Mouse (Mus musculus): ENCODE measurements around the gene Npepl1. TPM values are rescaled to one million over a fixed set of nuclear protein-coding genes. Genes with fewer than 3 reads are reported as not detected.

Gene Npepl1
- polyA plus RNA-seq (2015; fragmentation: Nextera tagmentation; extraction: Ambion mirVana): 37.8 and 41.4 TPM in 2 replicates

GRCm38 (mm10) chr2:174109991-174110782, at the start of gene Npepl1:
TSS of gene Npepl1 (plus strand) at chr2:174110349.
- H3K27me3 ChIP-seq (replicated peaks): no peaks in the 10 kb centered on the region
- ATAC-seq (ENCODE audit: extremely low read depth, insufficient number of reproducible peaks, low FRiP score, low TSS enrichment): peak; percentile 70
- H3K4me1 ChIP-seq: peaks cover 23% of the 10 kb centered on the region
- H3K4me3 ChIP-seq: peak within 1 kb of the TSS; percentile 69
- peak within 1 kb of the TSS; percentile 66 for H3K27ac ChIP-seq (replicated peaks)
- H3K4me2 ChIP-seq: peak within 1 kb of the TSS; percentile 93
- peak within 1 kb of the TSS; percentile 95 for H3K9ac ChIP-seq
- WGBS: 2% methylated on average over 56 of the region's 90 CpGs
- H3K36me3 ChIP-seq: peaks cover 15% of the 10 kb centered on the region
- no peaks in the 10 kb centered on the region for H3K9me3 ChIP-seq

GRCm38 (mm10) chr2:174061219-174061618, 48.9 kb upstream of the Npepl1 start:
- H3K9ac ChIP-seq: no peak overlapping the region
- H3K36me3 ChIP-seq: no peaks in the 10 kb centered on the region
- no peak overlapping the region for H3K27ac ChIP-seq (replicated peaks)
- H3K4me2 ChIP-seq: no peak overlapping the region
- H3K9me3 ChIP-seq: no peaks in the 10 kb centered on the region
- H3K4me3 ChIP-seq: no peak overlapping the region
- 8% methylated on average over 2 of the region's 2 CpGs for WGBS
- ATAC-seq (ENCODE audit: extremely low read depth, insufficient number of reproducible peaks, low FRiP score, low TSS enrichment): no peak
- H3K4me1 ChIP-seq: peaks cover 11% of the 10 kb centered on the region; the same call in 1 of the 2 replicates
- H3K27me3 ChIP-seq (replicated peaks): peaks cover 7% of the 10 kb centered on the region

- 61% methylated on average over 6 of the region's 6 CpGs for WGBS
- Histone ChIP-seq H3K27me3 (replicated peaks) (peaks cover 7% of the 10 kb centered on the region), H3K9me3 (no peaks in the 10 kb centered on the region), H3K27ac (replicated peaks) (no peak overlapping the region), H3K36me3 (no peaks in the 10 kb centered on the region), H3K9ac (no peak overlapping the region), H3K4me2 (no peak overlapping the region), H3K4me1 (peaks cover 11% of the 10 kb centered on the region; the same call in 1 of the 2 replicates), H3K4me3 (no peak overlapping the region)
- no peak for ATAC-seq (ENCODE audit: extremely low read depth, insufficient number of reproducible peaks, low FRiP score, low TSS enrichment)
Measured at GRCm38 (mm10) chr2:174063074-174063473, 47.1 kb upstream of the Npepl1 start.

- ATAC-seq (ENCODE audit: extremely low read depth, insufficient number of reproducible peaks, low FRiP score, low TSS enrichment): no peak
- Histone ChIP-seq H3K9ac (no peak overlapping the region), H3K27me3 (replicated peaks) (peaks cover 7% of the 10 kb centered on the region), H3K4me3 (no peak overlapping the region), H3K27ac (replicated peaks) (no peak overlapping the region), H3K4me2 (no peak overlapping the region), H3K9me3 (no peaks in the 10 kb centered on the region), H3K36me3 (no peaks in the 10 kb centered on the region), H3K4me1 (peaks cover 9% of the 10 kb centered on the region; the same call in 1 of the 2 replicates)
- WGBS: 55% methylated on average over 9 of the region's 9 CpGs
Measured at GRCm38 (mm10) chr2:174063527-174064211, 46.5 kb upstream of the Npepl1 start.

- H3K9me3 ChIP-seq: no peaks in the 10 kb centered on the region
- H3K27me3 ChIP-seq (replicated peaks): peaks cover 3% of the 10 kb centered on the region; the same call in 1 of the 2 replicates
- no peak for ATAC-seq (ENCODE audit: extremely low read depth, insufficient number of reproducible peaks, low FRiP score, low TSS enrichment)
- H3K36me3 ChIP-seq: no peaks in the 10 kb centered on the region
- no peak overlapping the region for H3K9ac ChIP-seq
- 79% methylated on average over 6 of the region's 6 CpGs for WGBS
- H3K4me2 ChIP-seq: no peak overlapping the region
- no peak overlapping the region for H3K27ac ChIP-seq (replicated peaks)
- H3K4me1 ChIP-seq: no peaks in the 10 kb centered on the region
- no peak overlapping the region for H3K4me3 ChIP-seq
Measured at GRCm38 (mm10) chr2:174067793-174068419, 42.2 kb upstream of the Npepl1 start.

GRCm38 (mm10) chr2:174069532-174070049, 40.6 kb upstream of the Npepl1 start:
- H3K27ac ChIP-seq (replicated peaks): no peak overlapping the region
- H3K27me3 ChIP-seq (replicated peaks): peaks cover 3% of the 10 kb centered on the region; the same call in 1 of the 2 replicates
- 63% methylated on average over 3 of the region's 3 CpGs for WGBS
- H3K36me3 ChIP-seq: no peaks in the 10 kb centered on the region
- H3K4me3 ChIP-seq: no peak overlapping the region
- ATAC-seq (ENCODE audit: extremely low read depth, insufficient number of reproducible peaks, low FRiP score, low TSS enrichment): no peak
- H3K4me2 ChIP-seq: no peak overlapping the region
- no peaks in the 10 kb centered on the region for H3K9me3 ChIP-seq
- peaks cover 5% of the 10 kb centered on the region; the same call in 1 of the 2 replicates for H3K4me1 ChIP-seq
- H3K9ac ChIP-seq: no peak overlapping the region

- H3K36me3 ChIP-seq: no peaks in the 10 kb centered on the region
- 78% methylated on average over 5 of the region's 5 CpGs for WGBS
- no peak for ATAC-seq (ENCODE audit: extremely low read depth, insufficient number of reproducible peaks, low FRiP score, low TSS enrichment)
- H3K27me3 ChIP-seq (replicated peaks): peaks cover 3% of the 10 kb centered on the region; the same call in 1 of the 2 replicates
- no peak overlapping the region for H3K4me2 ChIP-seq
- H3K4me1 ChIP-seq: peaks cover 15% of the 10 kb centered on the region
- H3K4me3 ChIP-seq: no peak overlapping the region
- H3K9me3 ChIP-seq: no peaks in the 10 kb centered on the region
- H3K9ac ChIP-seq: no peak overlapping the region
- no peak overlapping the region for H3K27ac ChIP-seq (replicated peaks)
Measured at GRCm38 (mm10) chr2:174071406-174071805, 38.7 kb upstream of the Npepl1 start.

- no peak overlapping the region for H3K4me2 ChIP-seq
- no peak overlapping the region for H3K4me3 ChIP-seq
- H3K27me3 ChIP-seq (replicated peaks): peaks cover 3% of the 10 kb centered on the region; the same call in 1 of the 2 replicates
- 71% methylated on average over 5 of the region's 5 CpGs for WGBS
- no peaks in the 10 kb centered on the region for H3K36me3 ChIP-seq
- no peak overlapping the region for H3K9ac ChIP-seq
- ATAC-seq (ENCODE audit: extremely low read depth, insufficient number of reproducible peaks, low FRiP score, low TSS enrichment): no peak
- H3K27ac ChIP-seq (replicated peaks): no peak overlapping the region
- H3K4me1 ChIP-seq: peaks cover 29% of the 10 kb centered on the region
- no peaks in the 10 kb centered on the region for H3K9me3 ChIP-seq
Measured at GRCm38 (mm10) chr2:174073156-174073790, 36.9 kb upstream of the Npepl1 start.

- H3K4me1 ChIP-seq: peaks cover 31% of the 10 kb centered on the region
- H3K27ac ChIP-seq (replicated peaks): peak overlapping the region; percentile 97
- peak overlapping the region; percentile 99 for H3K4me2 ChIP-seq
- WGBS: 0% methylated on average over 7 of the region's 13 CpGs
- H3K4me3 ChIP-seq: peak overlapping the region; percentile 98
- no peaks in the 10 kb centered on the region for H3K9me3 ChIP-seq
- H3K27me3 ChIP-seq (replicated peaks): peaks cover 3% of the 10 kb centered on the region; the same call in 1 of the 2 replicates
- ATAC-seq (ENCODE audit: extremely low read depth, insufficient number of reproducible peaks, low FRiP score, low TSS enrichment): no peak
- H3K36me3 ChIP-seq: no peaks in the 10 kb centered on the region
- peak overlapping the region; percentile 97 for H3K9ac ChIP-seq
Measured at GRCm38 (mm10) chr2:174074621-174075020, 35.5 kb upstream of the Npepl1 start.

- peak overlapping the region; percentile 97 for H3K27ac ChIP-seq (replicated peaks)
- peak overlapping the region; percentile 98 for H3K4me3 ChIP-seq
- 2% methylated on average over 22 of the region's 22 CpGs for WGBS
- no peaks in the 10 kb centered on the region for H3K36me3 ChIP-seq
- H3K4me1 ChIP-seq: peaks cover 31% of the 10 kb centered on the region
- H3K9ac ChIP-seq: peak overlapping the region; percentile 97
- H3K27me3 ChIP-seq (replicated peaks): peaks cover 3% of the 10 kb centered on the region; the same call in 1 of the 2 replicates
- no peaks in the 10 kb centered on the region for H3K9me3 ChIP-seq
- no peak for ATAC-seq (ENCODE audit: extremely low read depth, insufficient number of reproducible peaks, low FRiP score, low TSS enrichment)
- peak overlapping the region; percentile 99 for H3K4me2 ChIP-seq
Measured at GRCm38 (mm10) chr2:174075072-174075570, 35.0 kb upstream of the Npepl1 start.

All from heart, embryonic 13.5 days (tissue).